Mouse (Mus musculus) cerebellum, postnatal 14 days (tissue): ENCODE measurements around the gene Olfml2b.

Experiments
- DNase-seq, 2 experiments: peaks; one replicate each; pipeline ENCODE4 v3.0.0; 2021; ENCODE audit warnings: mixed read lengths in 2 of 2

The Olfml2b gene

GRCm38 (mm10) chr1:170646606-170647287, 2.4 kb downstream of the Olfml2b start:
- no peak for DNase-seq

DNA sequence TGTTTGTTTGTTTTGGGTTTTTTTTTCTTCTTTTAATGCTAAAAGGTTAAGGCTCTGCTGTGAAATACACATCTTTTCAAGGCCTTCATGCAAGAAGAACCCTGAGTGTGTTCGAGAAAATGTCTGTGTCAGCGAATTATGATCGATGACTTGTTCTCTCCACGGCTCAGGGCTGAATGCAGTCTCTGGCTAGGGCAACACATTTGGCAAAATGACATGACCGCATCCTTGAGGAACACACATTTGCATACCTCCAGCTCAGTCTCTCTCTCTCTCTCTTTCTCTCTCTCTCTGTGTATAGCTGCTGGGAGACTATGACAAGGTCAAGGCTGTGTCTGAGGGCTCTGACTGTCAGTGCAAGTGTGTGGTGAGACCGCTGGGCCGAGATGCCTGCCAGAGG, 3.0 kb downstream of the Olfml2b start:
- no peak for DNase-seq

- peak; percentile 24 to 45 for DNase-seq
Measured at GRCm38 (mm10) chr1:170647971-170648514, 3.7 kb downstream of the Olfml2b start.

GRCm38 (mm10) chr1:170651046-170651723, 6.9 kb downstream of the Olfml2b start:
- no peak for DNase-seq

DNA sequence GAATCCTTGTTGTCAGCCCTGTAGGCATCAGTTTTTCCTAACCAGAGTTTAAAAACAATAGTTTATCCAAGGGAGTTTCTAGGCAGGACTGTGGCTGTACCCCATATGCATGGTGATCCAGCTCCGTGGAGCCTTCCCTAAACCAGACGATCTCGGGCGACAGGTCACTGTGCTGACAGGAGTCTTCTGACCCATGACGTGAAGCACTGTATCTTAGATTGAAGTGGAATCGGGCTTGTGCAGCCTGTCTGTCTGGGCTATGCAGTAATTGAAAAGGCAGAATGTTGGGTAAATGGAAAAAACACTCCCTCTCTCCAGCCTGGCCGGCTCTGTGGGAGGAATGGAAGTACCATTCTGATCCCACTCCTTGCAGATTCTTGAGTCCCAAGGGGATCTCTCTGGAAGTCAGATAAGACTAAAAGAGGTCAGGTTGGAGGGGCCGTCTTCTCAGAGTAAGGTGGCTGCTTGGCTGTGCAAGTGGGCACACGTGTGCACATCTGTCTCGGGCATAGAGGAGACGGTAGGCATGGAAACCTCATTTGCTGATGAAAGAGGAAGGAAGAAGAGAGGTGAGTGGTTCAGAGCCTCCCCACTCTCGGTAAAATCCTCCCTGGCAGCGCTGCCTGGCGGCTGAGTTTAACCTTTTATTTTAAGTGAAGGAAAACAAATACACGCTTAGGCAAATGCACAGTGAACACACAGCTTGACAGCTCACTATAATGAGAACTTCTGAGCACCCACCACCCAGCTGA, 7.8 kb downstream of the Olfml2b start:
- no peak for DNase-seq

GRCm38 (mm10) chr1:170655280-170655917, 11.1 kb downstream of the Olfml2b start:
- peak in 1 of 2 experiments; percentile 24 for DNase-seq

DNA sequence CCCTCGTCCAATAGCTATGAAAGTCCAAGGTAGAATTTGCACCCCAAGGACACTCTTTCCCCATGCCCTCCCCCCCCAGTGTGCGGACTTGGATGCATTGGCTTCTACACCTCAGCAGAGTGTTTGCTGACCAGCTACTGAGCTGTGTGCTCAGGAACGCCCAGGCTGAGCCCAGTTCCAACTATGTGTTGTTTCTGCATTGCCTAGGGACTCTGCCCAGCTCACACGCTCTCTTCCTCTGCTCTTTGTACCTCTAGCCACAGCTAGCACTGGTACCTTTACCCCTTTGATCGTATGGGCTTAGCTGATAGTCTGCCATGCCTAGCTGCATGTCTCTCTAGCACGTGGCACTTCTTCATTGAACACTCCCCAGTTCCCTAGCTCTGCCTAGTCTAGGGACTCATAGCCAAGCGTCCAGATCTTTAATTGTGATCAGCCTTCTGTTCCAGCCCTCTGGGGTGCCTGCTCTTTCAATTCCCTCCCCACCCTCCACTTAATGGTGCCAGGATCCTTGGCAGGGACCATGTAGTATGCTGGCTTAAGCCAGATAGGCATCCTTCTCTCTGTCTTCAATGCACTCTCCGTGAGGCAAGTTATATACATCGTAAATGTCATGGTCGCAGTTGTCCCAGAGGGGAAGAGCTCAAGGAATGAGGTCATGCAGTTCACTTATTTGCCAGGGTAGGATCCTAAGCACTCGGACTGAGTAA, 12.3 kb downstream of the Olfml2b start:
- DNase-seq = no peak

GRCm38 (mm10) chr1:170657228-170657521, 12.8 kb downstream of the Olfml2b start:
- DNase-seq = no peak

DNA sequence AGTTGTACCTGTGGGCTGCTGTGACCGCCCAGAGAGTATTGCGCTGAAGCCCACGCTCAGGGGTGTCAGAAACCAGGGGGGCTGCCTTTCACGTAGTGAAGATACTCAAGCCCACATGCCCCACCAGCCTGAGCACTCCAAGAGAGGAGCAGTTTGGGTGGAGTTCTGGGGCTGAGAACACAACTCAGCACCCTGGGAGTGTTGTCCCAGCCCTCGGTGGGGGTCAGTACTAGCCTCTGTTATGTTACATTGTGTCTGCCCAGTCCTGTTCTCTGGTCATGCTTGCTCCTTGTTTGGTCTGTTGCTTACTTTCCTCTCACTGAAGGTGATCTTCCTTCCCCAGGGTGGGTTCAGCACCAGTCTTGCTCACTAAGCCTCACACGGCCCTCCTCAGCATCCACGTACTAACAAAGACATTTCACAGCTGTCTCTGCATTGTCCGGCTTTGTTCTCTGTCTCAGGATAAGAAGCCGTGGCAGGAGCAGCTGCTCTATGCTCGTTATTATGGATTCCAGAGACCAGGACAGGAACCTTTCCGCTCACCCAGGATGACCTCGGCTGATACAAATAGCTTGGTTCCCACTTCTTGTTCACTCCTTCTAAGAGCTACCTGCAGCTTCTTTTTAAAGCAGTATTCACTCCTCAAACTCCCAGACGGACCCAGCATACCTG, 13.4 kb downstream of the Olfml2b start:
- DNase-seq = no peak

DNA sequence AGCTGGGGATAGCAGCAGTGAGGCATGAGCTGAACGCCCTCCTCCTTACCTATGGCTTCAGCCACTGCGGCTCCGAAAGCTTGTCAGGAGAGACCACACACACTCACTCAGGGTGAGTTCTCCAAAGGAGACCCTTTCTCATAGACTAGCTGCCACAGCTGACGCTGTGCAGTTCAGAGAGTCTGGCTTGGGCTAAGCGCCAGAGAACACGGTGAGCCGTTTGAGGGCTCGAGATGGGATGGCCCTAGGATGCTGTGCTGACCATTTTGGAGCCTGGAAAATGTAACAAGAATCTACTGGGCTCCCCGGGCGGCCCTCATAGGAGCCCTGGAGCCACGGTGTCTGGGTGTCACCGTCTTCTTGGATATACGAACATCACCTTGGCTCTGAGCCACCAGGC, 14.9 kb downstream of the Olfml2b start:
- DNase-seq = peak; percentile 52 to 63

DNA sequence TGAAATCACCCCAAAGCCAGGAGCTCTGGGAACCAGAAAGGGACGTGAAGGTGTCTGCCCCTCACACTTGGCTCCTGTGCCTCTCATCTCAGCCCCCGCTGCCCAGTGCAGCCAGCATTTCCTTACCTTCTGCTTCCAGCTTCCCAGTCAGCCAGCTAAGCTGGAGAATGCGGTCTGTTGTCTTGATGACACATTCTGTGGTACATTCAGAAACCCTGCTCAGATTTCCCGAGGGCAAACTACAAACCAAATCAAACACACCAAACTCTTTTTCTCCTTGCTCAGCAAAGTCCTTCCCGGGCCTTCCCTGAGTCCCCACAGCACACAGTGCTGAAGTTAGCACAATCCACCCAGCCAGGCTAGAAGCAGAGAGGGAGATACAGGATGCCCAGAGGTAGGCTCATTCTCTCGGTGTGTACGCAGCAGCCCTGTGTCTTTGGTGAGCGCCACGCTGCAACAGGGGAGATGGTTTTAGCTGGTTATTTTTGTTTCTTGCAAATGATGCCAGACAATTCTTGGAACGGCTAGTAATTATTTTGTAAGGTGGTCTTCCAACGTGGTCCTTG, 20.4 kb downstream of the Olfml2b start:
- DNase-seq = peak; percentile 31 to 34

- DNase-seq = peak; percentile 68 to 69
Measured at GRCm38 (mm10) chr1:170665200-170665599, 20.9 kb downstream of the Olfml2b start.

- peak in 1 of 2 experiments; percentile 19 for DNase-seq
Measured at GRCm38 (mm10) chr1:170674184-170674775, 29.9 kb downstream of the Olfml2b start.

GRCm38 (mm10) chr1:170677681-170678080, 33.3 kb downstream of the Olfml2b start:
- DNase-seq = no peak

DNA sequence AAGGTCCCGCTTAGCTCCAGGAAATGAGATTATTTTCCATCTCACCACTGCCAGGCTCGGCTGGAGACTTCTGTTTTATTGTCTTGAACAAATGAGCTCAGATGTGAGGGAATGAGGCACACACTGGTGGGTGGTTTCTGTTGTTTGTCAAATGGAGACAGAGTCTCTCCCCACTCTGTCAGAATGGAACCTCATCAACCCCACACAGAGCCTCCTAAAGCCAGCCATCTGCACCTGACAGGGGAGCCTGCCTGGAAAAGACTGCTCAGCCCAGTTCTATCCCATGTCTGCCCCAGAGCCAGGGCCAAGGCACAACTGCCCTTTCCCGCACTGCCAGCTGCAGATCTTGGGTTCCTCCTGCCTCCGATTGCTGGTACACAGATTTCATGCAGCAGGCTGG, 34.5 kb downstream of the Olfml2b start:
- DNase-seq = no peak

- DNase-seq = peak; percentile 28 to 62
Measured at GRCm38 (mm10) chr1:170679624-170680023, 35.3 kb downstream of the Olfml2b start.

GRCm38 (mm10) chr1:170683863-170684262, 39.5 kb downstream of the Olfml2b start:
- DNase-seq = no peak

DNA sequence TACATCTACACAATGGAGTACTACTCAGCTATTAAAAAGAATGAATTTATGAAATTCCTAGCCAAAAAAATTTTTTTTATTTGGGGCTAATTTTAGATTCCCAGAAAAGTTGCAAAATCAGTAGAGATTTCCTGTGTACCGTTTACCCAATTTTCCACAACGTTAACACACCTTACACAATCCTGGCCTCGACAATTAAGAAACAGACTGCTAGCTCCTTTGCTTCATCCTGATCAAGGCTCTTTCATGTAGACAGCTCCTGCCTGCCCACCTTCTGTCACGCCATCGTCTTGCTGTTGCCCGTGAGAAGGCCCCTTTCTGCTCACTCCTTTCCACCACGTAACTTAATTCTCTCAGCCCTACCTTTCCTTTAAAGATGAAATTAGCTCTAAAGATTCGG, 45.4 kb downstream of the Olfml2b start:
- no peak for DNase-seq

- no peak for DNase-seq
Measured at GRCm38 (mm10) chr1:170691301-170691700, 47.0 kb downstream of the Olfml2b start.

DNA sequence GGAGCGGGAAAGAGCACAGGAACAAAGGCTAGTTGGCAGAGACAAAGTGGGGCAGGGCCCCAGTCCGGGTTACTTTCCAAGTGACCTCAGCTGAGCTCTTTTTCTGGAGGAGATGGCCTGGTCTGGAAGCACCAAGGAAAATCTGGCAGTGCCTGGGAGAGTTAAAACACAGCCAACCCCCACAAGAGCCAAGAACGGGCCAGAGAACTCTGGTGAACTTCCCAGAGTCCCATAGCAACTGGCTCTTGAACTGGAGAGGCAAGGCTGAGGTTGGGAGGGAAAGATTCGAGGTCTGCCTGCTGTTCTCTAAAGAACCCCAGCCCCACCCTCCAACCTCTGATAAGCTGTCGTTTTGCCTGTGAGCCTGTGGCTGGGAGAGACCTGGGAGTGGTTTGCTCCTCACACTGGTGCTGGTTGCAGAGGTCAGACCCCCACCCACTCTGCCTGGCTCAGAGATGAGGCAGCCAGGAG, 50.5 kb downstream of the Olfml2b start:
- DNase-seq = peak in 1 of 2 experiments; percentile 35

- DNase-seq = peak; percentile 49 to 63
Measured at GRCm38 (mm10) chr1:170695326-170695725, 51.0 kb downstream of the Olfml2b start.
